Mouse (Mus musculus) neural tube, embryonic 10.5 days (tissue): Measurements from ENCODE around the gene Ssr2.
"Not testable (repeated sequence)": the region's sequence is repeated elsewhere in the genome, so short reads cannot be mapped to it uniquely, and the experiment has no call there.

Experiments
- DNase-seq: peaks from one replicate; pipeline ENCODE4 v3.0.0-alpha.2; 2017; ENCODE audit warnings: low spot score; ENCODE audit errors: extremely low spot score

Gene Ssr2

DNA sequence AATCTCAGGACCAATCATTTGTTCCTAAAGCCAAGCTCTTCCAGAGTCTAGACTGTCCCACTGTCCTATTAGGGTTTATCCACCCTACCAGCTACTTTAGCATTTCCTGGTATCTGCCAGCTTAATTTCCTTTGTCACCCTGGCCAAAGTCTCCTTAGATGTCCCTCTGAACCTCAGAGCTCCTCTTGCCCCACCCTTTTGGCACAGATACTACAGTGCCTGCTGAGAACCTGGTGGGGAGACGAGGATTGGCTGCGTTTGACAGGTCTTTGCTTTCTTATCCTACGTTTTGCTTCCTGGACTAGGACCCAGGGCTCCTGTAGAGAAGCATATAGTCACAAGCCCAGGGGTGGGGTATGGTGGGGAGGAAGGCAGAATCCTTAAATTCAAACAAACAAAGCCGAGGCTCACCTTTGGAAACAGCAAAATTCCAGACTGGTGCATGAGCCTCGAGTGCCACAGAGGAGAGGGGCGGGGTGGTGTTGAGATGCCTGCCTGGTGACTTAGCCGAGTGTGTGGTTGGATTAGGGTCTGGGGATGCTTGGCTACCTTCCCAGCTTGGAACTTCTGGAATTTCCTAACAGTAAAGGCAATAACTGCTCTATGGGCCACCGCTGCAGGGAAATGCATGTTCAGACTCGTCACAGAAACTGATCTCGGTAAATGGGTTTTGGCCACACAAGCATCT, 18.4 kb downstream of the Ssr2 start:
- no peak for DNase-seq

DNA sequence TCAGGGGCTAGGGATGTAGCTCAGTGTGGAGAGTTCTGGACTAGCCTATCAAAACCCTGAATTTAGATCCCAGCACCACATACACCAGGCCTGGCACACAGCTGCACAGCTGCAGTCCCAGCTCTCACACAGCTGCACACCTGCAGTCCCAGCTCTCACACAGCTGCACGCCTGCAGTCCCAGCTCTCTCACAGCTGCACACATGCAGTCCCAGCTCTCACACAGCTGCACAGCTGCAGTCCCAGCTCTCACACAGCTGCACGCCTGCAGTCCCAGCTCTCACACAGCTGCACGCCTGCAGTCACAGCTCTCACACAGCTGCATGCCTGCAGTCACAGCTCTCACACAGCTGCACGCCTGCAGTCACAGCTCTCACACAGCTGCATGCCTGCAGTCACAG, 20.9 kb downstream of the Ssr2 start:
- DNase-seq = not testable (repeated sequence)

DNA sequence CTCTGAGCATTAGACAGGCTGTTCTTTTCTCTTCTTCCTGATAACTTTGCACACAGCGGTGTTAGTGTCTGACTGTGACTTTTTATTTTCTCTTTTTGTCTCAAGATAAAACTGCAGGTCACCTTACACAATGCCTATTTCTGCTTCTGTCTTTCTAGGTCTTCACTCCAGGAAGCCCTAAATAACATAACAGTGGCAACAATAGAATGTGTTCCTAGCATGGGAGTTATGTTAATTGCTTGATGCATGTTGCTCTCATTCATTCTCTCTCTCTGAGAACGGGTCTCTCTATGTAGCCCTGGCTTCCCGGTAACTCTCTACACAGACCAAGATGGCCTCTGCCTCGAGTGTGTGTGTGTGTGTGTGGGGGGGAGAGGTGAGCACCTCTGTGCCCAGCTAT, 26.8 kb downstream of the Ssr2 start:
- DNase-seq = no peak

DNA sequence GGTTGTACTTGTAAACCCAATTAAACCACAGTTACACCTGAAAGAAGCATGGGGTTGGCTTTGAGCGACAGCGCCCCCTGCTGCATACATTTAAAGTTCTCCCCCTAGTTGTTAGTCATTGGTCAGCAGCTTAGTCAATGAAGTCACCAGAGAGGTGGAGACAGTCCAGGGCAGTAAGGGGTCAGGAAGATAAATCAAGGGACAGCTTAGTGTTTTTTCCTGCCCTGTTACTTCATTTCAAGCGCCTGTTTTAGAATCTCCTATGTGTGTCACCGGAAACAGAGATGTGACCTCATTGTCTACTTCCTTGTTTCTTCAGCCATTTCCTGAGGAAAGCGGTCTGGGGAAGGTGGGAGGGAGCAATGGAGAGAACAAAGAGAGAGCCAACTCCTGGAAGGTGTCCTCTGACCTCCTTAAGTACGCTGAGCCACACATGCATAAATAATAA, 28.1 kb downstream of the Ssr2 start:
- DNase-seq = peak; percentile 56

DNA sequence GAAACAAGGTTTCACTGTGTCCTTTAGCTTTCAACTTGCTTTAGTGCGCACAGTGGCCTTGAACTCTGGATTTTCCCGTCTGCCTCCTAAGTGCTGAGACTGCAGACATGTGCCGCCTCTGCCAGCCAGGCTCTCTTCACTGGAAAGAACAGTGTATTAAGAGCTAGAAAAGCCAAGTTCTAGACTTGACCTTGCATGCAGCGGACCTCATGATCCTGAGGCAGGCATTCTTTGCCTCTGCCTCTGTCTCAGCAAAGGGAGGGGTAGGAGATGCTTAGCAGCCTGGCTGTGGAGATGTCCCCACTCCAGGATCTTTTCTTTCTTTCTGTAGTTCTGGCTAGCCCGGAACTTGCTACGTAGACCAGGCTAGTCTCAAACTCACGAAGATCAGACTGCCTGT, 29.2 kb downstream of the Ssr2 start:
- DNase-seq = no peak

DNA sequence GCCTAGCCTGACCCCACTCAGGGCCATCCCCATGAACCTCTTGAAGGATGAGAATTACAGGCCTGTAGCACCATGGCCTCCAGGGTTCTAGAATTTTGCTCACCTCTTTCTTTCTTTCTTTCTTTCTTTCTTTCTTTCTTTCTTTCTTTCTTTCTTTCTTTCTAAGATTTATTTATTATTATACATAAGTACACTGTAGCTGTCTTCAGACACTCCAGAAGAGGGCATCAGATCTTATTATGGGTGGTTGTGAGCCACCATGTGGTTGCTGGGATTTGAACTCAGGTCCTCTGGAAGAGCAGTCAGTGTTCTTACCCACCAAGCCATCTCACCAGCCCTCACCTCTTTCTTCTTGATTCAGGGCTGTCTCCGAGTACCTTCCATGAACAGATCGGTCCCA, 30.0 kb downstream of the Ssr2 start, which contains the start of gene Arhgef2:
Arhgef2 (plus strand) TSS at position 301 of the 400 bp plus-strand sequence.
- not testable (repeated sequence) for DNase-seq

DNA sequence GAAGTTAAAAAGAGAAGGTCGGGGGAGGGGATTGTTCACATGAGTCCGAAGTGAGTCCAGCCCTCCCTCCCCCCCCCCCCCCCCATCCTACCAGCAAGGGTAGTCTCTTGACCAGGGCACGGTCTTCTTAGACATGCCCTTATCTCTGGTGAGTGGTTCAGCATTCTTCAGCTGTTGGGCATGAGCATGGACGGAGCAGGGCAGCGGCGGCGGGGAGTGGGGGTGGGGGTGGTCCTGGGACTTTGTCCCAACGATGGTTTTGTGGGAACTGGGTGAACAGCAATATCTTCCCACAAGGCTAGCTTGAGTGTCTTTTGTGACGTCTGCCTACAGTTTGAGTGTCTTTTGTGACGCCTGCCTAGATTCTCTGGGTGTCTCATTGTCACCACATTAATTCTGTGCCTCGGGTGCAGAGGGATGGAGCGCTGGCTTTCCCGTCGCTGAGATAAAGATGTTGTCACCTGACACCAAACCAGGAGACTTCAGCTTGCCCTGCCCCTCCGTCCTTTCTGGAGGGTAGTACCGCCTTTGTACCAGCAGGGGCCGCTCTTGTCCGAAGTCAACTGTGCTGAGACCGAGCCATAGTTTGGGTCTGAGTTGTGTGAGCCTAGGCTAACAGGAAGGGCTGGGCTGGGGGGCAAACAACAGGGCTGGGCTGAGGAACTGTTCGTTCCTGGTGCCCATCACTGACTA, 31.5 kb downstream of the Ssr2 start:
- peak; percentile 97 for DNase-seq

DNA sequence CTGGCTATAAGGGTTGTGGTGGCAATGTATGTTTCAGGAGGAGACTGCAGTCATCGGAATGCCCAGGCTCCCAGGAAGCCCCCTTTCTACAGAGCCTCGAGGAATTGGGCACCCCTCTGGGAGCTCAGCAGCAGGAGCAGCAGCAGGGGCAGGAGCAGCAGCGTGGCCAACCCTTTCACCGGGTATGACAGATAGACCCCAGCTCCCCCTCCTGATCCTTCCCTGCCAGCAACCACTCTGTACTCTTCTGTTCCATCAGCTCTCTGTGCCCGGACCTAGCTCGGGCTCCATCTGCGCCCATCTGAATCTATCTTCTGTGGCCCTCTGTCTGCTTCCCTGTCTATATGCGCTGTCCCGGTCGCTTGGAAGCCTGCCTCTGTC, 32.1 kb downstream of the Ssr2 start:
- DNase-seq = no peak

DNA sequence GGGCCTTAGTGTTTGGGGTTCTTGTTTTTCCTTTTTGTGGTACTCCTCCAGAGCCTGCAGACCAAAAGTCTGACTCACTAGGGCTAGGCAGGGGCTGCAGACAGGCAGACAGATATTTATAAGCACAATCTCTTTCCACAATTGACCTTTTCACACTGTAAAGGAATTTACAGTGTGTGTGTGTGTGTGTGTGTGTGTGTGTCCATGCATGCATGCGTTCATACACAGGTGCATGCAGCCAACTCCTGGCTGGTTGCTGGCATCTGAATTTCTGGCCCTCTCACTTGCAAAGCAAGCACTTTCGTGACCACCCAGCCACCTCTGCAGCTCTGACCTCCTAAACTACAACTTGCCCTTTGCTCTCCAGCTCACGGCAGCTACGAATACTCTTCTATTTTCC, 33.4 kb downstream of the Ssr2 start:
- DNase-seq = no peak

DNA sequence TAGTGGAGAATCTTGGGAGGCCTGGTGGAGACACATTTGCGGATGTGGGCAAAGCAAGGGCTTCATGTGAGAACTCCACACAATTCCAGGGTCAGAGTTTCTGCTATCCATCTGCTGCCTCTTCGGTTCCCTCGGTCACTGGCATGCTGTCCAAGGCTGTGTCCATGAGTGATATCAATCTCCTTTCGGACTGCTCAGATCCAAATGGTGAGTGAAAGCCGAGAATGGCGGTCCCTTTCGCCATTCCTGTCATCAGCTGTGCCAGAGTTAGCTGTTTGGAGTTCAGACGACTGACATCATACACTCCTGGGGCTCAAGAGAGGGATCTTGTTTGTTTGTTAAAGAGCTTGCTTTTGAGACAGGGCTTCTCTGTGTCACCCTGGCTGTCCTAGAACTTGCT, 38.7 kb downstream of the Ssr2 start:
- no peak for DNase-seq

DNA sequence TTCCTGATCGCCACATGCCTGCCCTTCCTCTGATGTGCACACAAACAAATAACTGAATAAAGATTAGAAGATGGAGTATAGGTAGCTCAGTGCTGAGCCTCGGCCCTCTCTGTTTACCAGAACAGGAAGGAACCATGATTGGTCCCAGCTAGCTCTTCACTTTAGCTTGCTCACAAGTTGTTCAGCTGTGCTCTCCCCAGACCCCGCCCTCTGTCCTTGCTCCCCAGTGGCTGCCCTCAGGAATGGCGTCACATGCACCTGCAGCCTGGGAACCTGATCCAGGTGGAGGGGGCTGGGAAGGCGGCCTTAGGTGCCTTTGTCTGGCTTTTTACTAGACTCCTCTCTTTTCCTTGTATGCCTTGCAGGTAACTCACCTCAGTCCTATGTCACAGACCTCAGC, 39.4 kb downstream of the Ssr2 start:
- no peak for DNase-seq

DNA sequence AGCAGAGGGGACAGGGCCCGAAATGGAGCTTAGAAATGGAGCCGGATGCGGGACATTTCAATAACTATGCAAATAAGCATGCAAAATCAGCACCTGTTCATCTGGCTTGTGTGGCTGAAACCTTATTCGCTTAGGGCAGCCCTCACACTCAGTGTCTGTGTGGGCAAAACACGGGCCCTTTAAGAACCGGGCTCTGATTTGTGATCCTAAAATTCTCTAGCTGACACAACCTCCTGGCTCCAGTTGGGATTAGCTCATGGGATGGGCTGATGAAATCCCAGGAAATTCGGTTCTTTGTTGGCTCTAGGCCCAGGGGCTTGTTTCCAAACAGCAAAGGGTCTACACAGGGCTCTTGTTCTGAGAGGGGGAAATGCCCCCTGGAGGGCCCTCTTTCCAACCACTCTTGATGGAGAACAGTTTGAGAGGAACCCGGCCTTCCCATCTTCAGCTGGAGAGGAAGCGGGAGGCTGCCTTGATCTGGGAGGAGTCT, 40.3 kb downstream of the Ssr2 start:
- DNase-seq = no peak

DNA sequence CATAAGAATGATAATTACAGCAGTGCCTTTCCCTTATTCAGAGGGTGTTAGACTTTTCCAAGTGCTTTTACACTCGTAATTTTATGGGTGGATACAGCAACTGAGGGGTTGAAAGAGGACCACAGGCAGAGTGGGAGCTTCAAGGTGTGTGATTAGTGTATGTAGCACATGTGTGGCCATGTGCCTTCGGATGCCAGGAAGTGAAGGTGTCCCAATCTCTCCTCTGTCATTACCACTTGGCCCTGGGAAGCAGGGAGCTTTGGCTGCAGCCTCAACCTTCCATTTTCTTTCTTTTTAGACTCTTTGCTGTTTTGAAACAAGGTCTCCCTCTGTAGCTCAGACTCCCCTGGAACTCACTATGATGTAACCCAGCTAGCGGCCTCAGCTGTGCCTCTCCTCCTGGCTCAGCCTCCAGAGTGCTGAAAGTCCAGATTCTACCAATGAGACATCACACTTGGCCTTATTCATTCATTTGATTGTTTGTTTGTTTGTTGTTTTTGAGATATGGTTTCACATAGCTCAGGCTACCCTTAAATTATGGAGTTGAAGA, 41.4 kb downstream of the Ssr2 start:
- no peak for DNase-seq

DNA sequence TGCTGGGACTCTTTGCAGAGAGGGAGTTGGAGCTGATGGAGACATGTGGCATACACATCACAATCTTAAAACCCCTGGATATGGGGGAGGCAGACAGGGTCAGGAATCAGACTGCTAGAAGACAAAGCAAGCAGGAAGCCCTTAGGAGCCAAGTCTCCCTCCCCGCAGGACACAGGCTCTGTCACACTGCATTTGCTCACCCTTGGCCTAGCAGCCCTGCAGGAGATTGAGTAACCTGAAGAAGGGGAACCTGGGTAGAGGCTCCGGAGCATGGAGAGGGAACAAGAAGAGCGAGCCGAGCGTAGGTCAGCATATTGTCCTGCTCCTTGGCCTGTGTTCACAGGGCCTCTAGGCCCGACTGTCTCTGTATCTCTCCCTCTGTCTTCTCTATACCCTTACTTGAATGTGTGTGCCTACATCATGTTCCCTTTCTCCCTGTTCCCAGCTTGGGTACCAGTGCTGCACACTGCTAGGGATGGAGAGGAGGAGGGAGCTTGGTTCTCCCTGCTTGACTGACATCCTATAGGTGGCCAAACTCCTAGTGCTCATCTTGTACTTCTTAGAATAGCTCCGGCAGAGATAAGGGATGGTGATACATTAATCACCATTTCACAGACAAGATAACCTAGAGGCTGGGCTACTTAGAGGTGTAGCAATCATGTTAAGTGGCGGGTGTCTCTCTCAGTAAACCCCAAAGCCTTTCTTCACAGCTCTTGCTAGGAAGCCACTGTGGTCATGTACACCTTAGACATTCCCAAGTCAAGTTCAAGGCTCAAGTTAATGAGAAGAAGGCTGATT, 42.6 kb downstream of the Ssr2 start:
- DNase-seq = no peak

DNA sequence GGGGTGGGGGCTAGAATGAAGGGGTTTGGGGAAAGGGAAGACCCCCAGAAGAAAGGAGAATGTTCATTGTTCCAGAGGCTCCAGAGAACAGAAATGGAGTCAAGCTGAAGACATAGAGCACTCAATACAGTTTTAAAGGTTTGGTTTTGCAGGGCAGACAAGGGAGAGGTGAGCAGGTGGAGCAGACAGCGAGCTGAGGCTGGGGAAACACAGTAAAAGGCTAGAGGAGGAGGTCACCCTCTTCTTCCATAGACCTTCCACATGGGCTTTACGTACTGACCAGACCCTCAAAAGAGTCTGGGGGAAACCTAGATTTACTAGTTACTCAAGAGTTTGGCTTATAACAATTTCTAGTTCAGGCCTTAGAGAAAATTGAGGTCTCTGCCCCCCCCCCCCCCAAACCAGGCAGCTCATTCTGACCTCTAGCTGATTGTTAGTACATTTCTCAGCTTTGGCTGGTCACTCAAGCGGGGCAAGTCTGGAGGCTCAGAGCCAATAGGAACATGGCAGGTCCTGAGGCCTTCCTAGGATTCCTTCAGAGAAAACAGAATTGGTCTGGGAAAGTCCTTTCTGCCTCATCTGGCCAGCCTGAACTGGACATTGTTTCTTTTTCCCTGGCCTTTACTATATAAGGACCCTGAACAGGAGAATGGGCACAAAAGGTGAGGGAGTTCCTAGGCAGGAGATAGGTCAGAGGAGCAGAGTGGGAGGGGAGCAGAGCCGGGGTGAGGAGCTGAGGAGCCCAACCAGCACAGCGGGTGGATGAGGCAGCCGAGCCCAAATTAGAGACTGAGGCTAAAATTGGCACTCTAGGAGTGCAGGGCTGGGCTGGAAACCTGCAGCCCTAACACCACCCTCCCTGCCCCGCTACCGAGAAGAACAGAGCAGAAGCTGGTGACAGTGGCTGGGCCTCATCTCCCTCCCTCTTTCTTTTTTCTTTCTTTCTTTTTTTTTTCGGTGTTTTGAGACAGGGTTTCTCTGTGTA, 43.7 kb downstream of the Ssr2 start:
- DNase-seq = no peak

DNA sequence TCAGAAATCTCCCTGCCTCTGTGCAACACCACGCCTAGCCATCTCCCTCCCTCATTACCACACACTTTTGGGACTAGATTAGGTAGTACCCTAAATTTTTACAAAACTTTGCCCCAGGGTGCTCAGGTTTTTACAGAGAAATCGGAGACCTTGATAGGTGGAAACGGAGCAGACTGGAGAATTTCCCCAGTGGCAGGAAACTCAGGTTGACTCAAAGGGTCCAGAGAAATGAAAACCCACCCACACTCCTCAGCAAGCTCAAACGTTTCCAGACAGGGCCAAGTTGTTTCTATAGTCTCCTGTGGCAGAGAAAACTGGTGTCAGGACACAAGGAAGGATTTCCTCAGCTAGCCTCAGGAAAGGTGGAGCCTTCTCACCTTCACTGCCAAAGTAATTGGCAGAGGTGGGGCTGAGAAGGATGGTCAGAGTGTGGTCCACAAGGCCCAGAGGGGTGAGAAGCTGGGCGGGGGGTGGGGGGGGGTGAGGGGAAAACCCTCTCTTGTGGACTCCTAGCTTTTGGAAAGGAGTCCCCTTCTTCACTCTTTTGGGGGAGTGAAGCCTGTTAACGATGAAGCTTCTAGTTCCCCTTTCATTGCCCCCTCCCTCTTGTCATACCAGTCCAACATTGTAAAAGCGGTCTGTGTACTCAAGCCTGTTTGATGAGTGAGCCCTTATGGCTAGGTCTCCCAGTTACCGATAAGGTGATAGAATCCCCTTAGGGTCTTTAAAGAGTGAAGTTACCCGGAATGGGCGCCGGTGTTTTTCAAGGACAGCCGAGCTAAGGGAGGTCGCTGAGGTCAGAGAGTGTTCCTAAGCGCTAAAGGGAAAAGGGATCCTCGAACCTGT, 44.7 kb downstream of the Ssr2 start:
- no peak for DNase-seq

DNA sequence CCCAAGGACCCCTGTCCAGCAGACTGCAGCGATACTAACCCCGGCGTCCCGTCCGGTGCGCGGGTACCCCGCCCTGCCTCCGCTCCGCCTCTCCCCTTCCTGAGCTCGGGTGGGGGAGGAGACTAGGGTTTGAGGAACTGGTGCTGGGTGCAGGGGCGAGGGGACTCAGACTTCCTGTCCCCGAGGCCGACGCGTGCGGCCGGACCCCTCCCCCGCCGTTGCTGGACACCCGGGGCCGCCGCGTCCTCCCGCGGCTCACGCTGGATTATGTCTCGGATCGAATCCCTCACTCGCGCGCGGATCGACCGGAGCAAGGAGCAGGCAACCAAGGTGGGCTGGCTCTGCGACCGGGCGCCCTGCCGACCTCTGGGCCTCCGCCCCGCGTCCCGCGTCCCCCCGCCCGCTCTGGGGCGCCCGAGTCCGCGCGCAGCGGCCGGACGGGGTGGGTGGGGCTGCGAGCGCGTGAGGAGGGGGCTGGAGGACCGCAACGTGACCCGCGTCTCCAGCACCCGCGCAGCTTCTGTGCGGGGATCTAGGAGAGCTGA, 45.4 kb downstream of the Ssr2 start:
- DNase-seq = no peak

DNA sequence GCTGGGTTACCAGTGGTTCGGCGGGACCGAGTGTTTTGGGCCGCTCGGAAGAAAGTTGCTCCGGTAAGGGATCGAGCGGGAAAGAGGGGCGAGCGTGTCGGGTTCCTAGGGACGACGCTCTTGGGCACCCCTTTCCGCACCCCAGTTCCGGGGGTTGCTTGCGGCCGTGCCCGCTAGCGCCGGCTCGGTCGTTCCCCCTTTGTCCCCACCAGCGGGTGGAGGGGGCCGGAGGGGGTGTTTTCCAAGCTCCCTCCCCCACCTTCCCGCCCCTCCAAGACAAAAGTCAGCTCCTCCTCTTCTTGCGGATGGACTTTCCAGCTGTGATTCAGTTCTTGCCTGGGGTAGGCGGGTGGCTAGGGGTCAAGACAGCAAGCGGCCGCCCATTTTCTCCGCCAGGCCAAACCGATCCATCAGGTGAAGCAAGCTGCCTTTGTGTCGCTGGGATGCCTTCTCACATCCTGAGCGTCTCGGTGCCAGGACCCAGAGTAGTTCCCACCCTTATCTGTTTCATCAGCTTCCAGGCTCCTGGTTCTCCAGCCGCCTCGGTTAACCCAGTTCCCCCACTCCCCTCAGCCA, 45.9 kb downstream of the Ssr2 start:
- DNase-seq = peak; percentile 84
